Mouse (Mus musculus) megakaryocyte, embryonic 14.5 days (primary cell): Measurements from ENCODE around the gene Lrp5. TPM values are rescaled to one million over a fixed set of nuclear protein-coding genes. Genes with fewer than 3 reads are reported as not detected.
A peak's percentile ranks its signal among the peaks of the same experiment; 100 is the strongest.

ENCODE experiments used
- H3K27me3 ChIP-seq: replicated peaks from 2 replicates; pipeline ENCODE3; 2012; ENCODE audit warnings: inconsistent platforms
- H3K36me3 ChIP-seq: replicated peaks from 2 replicates; pipeline ENCODE3; 2012; ENCODE audit warnings: low read length, inconsistent platforms, mixed read lengths
- H3K4me1 ChIP-seq: 2 replicates; pipeline ENCODE4 v1.6.1; 2012; ENCODE audit warnings: inconsistent platforms
- H3K4me3 ChIP-seq: replicated peaks from 2 replicates; pipeline ENCODE3; 2012; ENCODE audit warnings: moderate library complexity, mild to moderate bottlenecking, inconsistent platforms
- H3K9me3 ChIP-seq: 2 replicates; pipeline ENCODE4 v1.6.1; 2012; ENCODE audit warnings: inconsistent platforms
- FLI1 ChIP-seq: IDR thresholded peaks from 2 replicates; pipeline ENCODE4 v1.6.1; 2012; ENCODE audit warnings: low read length, inconsistent platforms, mixed read lengths
- GATA1 ChIP-seq: IDR thresholded peaks from 3 replicates; pipeline ENCODE4 v1.6.1; 2012; ENCODE audit warnings: mixed read lengths, low read length, inconsistent platforms, borderline replicate concordance
- polyA plus RNA-seq: library from polyadenylated mRNA; stranded (reverse); fragments of >175 nt; gene quantifications from 2 replicates; pipeline ENCODE4 v1.2.3, GENCODE M21; 2012; ENCODE audit warnings: low replicate concordance; ENCODE audit not compliant: insufficient read depth

The Lrp5 gene
- polyA plus RNA-seq, 1 experiment = 18.0 TPM

GRCm38 (mm10) chr19:3647999-3648398 is 38.4 kb downstream of the Lrp5 start:
- Histone ChIP-seq H3K4me1 (peaks cover 46% of the 10 kb centered on the region), H3K27me3 (peaks cover 3% of the 10 kb centered on the region), H3K9me3 (no peaks in the 10 kb centered on the region), H3K4me3 (no peak overlapping the region), H3K36me3 (peaks cover 40% of the 10 kb centered on the region)
- TF ChIP-seq FLI1 (no peak), GATA1 (no peak)

DNA sequence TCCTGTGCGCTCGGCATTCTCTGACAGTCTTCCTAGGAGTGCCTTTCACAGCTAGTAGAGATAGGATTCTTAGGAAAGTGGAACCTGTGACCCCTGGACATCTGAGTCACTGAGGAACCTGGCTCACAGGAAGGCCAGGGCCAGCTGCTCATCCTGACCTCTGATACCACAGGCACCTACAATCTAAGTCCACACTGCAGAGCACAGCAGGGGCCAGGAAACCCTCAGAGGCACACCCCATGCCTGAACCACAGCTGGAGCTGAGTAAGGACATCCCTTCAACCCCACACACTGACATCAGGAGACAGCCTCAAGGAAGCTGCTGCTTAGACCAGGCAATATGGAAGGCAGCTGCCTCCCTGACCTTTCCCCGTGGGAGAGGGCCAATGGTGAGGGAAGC is 40.6 kb downstream of the Lrp5 start:
- H3K27me3 ChIP-seq = peaks cover 3% of the 10 kb centered on the region
- H3K9me3 ChIP-seq = no peaks in the 10 kb centered on the region
- TF ChIP-seq GATA1 (0 out of 3 replicates have a peak, but pooled peaks have one; percentile 34), FLI1 (peak; percentile 41; the same call in 1 of the 2 replicates)
- H3K36me3 ChIP-seq = peaks cover 37% of the 10 kb centered on the region
- peaks cover 60% of the 10 kb centered on the region for H3K4me1 ChIP-seq
- H3K4me3 ChIP-seq = peak overlapping the region; percentile 50

GRCm38 (mm10) chr19:3645318-3645717 is 41.0 kb downstream of the Lrp5 start:
- Histone ChIP-seq H3K36me3 (peaks cover 32% of the 10 kb centered on the region), H3K9me3 (no peaks in the 10 kb centered on the region), H3K4me1 (peaks cover 65% of the 10 kb centered on the region), H3K27me3 (peaks cover 3% of the 10 kb centered on the region), H3K4me3 (no peak overlapping the region)
- TF ChIP-seq GATA1 (no peak), FLI1 (no peak)

DNA sequence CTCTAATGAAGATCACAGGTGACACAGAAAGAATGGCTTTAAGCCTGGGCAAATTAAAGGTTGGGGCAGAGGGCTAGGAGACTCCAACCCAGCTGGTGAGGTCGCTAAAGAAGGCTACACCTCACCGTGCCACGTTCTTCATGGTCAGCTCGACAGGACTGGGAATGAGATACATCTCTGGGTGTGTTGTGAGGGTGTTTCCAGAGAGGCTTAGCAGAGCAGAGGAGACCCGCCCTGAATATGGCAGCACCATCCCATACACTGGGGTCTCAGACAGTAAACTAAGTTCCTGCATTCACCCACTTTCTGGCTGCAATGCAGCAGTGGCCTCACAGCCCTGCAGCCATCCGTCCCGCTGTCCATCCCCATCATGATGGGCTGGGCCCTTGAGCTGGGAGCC is 46.8 kb downstream of the Lrp5 start:
- peaks cover 12% of the 10 kb centered on the region for H3K27me3 ChIP-seq
- no peaks in the 10 kb centered on the region for H3K9me3 ChIP-seq
- H3K4me1 ChIP-seq = peaks cover 61% of the 10 kb centered on the region
- H3K36me3 ChIP-seq = peaks cover 27% of the 10 kb centered on the region
- no peak for TF ChIP-seq GATA1
- TF ChIP-seq FLI1 = no peak
- H3K4me3 ChIP-seq = no peak overlapping the region

- peak overlapping the region; percentile 33 for H3K4me3 ChIP-seq
- H3K27me3 ChIP-seq = peaks cover 9% of the 10 kb centered on the region
- TF ChIP-seq FLI1 (no peak), GATA1 (no peak)
- H3K36me3 ChIP-seq = peaks cover 23% of the 10 kb centered on the region
- H3K4me1 ChIP-seq = peaks cover 54% of the 10 kb centered on the region
- H3K9me3 ChIP-seq = no peaks in the 10 kb centered on the region
Observed at GRCm38 (mm10) chr19:3638698-3639097, 47.7 kb downstream of the Lrp5 start.

GRCm38 (mm10) chr19:3632018-3632417 is 54.3 kb downstream of the Lrp5 start:
- Histone ChIP-seq H3K4me1 (peaks cover 11% of the 10 kb centered on the region; the same call in 1 of the 2 replicates), H3K27me3 (peaks cover 25% of the 10 kb centered on the region), H3K9me3 (no peaks in the 10 kb centered on the region), H3K4me3 (no peak overlapping the region), H3K36me3 (peaks cover 29% of the 10 kb centered on the region)
- TF ChIP-seq FLI1 (no peak), GATA1 (no peak)

- no peak for TF ChIP-seq GATA1
- no peak for TF ChIP-seq FLI1
- Histone ChIP-seq H3K36me3 (peaks cover 29% of the 10 kb centered on the region), H3K9me3 (no peaks in the 10 kb centered on the region), H3K4me3 (no peak overlapping the region), H3K4me1 (peaks cover 11% of the 10 kb centered on the region; the same call in 1 of the 2 replicates), H3K27me3 (peaks cover 25% of the 10 kb centered on the region)
Observed at GRCm38 (mm10) chr19:3631431-3631830, 54.9 kb downstream of the Lrp5 start.

- no peak for TF ChIP-seq GATA1
- TF ChIP-seq FLI1 = no peak
- Histone ChIP-seq H3K4me3 (no peak overlapping the region), H3K4me1 (peaks cover 11% of the 10 kb centered on the region; the same call in 1 of the 2 replicates), H3K27me3 (peaks cover 24% of the 10 kb centered on the region), H3K9me3 (no peaks in the 10 kb centered on the region), H3K36me3 (peaks cover 29% of the 10 kb centered on the region)
Observed at GRCm38 (mm10) chr19:3630486-3630885, 55.9 kb downstream of the Lrp5 start.

GRCm38 (mm10) chr19:3630027-3630426 is 56.3 kb downstream of the Lrp5 start:
- H3K4me1 ChIP-seq = peaks cover 7% of the 10 kb centered on the region; the same call in 1 of the 2 replicates
- peaks cover 24% of the 10 kb centered on the region for H3K27me3 ChIP-seq
- H3K36me3 ChIP-seq = peaks cover 29% of the 10 kb centered on the region
- H3K9me3 ChIP-seq = no peaks in the 10 kb centered on the region
- no peak for TF ChIP-seq FLI1
- TF ChIP-seq GATA1 = no peak
- H3K4me3 ChIP-seq = no peak overlapping the region

- TF ChIP-seq FLI1 (no peak), GATA1 (no peak)
- Histone ChIP-seq H3K4me3 (no peak overlapping the region), H3K27me3 (peaks cover 22% of the 10 kb centered on the region), H3K36me3 (peaks cover 29% of the 10 kb centered on the region), H3K4me1 (peaks cover 4% of the 10 kb centered on the region; the same call in 1 of the 2 replicates), H3K9me3 (no peaks in the 10 kb centered on the region)
Observed at GRCm38 (mm10) chr19:3628223-3628622, 58.1 kb downstream of the Lrp5 start.

- peaks cover under 1% of the 10 kb centered on the region; the same call in 1 of the 2 replicates for H3K4me1 ChIP-seq
- no peaks in the 10 kb centered on the region for H3K9me3 ChIP-seq
- H3K27me3 ChIP-seq = peaks cover 13% of the 10 kb centered on the region
- no peak overlapping the region for H3K4me3 ChIP-seq
- TF ChIP-seq GATA1 = no peak
- peaks cover 46% of the 10 kb centered on the region for H3K36me3 ChIP-seq
Observed at GRCm38 (mm10) chr19:3625111-3625510, 61.3 kb downstream of the Lrp5 start.
